Mouse (Mus musculus) cerebellum, adult 2 months (tissue): ENCODE results near the gene Tmem33. TPM values are rescaled to one million over a fixed set of nuclear protein-coding genes. Genes with fewer than 3 reads are reported as not detected.

Source experiments
- DNase-seq, 2 experiments: peaks; one replicate each; pipeline ENCODE4 v3.0.0; 2021
- H3K27ac ChIP-seq: fragments of 200-500 bp; 2 replicates; pipeline ENCODE4 v1.5.1; 2012; ENCODE audit warnings: low read length, control low read depth, inconsistent platforms; ENCODE audit not compliant: insufficient read depth
- H3K27me3 ChIP-seq: fragments of 200-500 bp; 2 replicates; pipeline ENCODE4 v1.6.1; 2012; ENCODE audit warnings: inconsistent platforms, mild to moderate bottlenecking, low read length, moderate library complexity; ENCODE audit not compliant: control insufficient read depth, insufficient read depth
- H3K4me1 ChIP-seq: fragments of 200-500 bp; 2 replicates; pipeline ENCODE4 v1.6.1; 2011; ENCODE audit warnings: low read length; ENCODE audit not compliant: control insufficient read depth, insufficient read depth
- H3K4me3 ChIP-seq: fragments of 200-500 bp; replicated peaks from 2 replicates; pipeline ENCODE3; 2011; ENCODE audit warnings: mild to moderate bottlenecking, low read depth, low read length, control low read depth; ENCODE audit not compliant: insufficient read depth
- CTCF ChIP-seq: fragments of 200-500 bp; IDR thresholded peaks from 2 replicates; pipeline ENCODE4 v1.5.1; 2011; ENCODE audit warnings: low read depth, mild to moderate bottlenecking, control low read depth, low read length, moderate library complexity, borderline replicate concordance; ENCODE audit not compliant: insufficient read depth
- POLR2A ChIP-seq: fragments of 200-500 bp; IDR thresholded peaks from 2 replicates; pipeline ENCODE4 v1.6.1; 2011; ENCODE audit warnings: low read length, control low read depth, borderline replicate concordance; ENCODE audit not compliant: insufficient read depth
- WGBS: fragments of 180-500 bp; shearing (Covaris S2); methylation state at CpG from one replicate; pipeline ENCODE4 v1.1.7; 2018; 5-methylcytosine and 5-hydroxymethylcytosine counted together
- polyA plus RNA-seq: library from polyadenylated mRNA; depleted of rRNA; stranded (reverse); fragments of >200 nt; gene quantifications from 2 replicates; pipeline ENCODE4 v1.2.3, GENCODE M21; 2012; rRNA removed

Tmem33 gene
- polyA plus RNA-seq, 1 experiment, result 61.1 TPM

DNA sequence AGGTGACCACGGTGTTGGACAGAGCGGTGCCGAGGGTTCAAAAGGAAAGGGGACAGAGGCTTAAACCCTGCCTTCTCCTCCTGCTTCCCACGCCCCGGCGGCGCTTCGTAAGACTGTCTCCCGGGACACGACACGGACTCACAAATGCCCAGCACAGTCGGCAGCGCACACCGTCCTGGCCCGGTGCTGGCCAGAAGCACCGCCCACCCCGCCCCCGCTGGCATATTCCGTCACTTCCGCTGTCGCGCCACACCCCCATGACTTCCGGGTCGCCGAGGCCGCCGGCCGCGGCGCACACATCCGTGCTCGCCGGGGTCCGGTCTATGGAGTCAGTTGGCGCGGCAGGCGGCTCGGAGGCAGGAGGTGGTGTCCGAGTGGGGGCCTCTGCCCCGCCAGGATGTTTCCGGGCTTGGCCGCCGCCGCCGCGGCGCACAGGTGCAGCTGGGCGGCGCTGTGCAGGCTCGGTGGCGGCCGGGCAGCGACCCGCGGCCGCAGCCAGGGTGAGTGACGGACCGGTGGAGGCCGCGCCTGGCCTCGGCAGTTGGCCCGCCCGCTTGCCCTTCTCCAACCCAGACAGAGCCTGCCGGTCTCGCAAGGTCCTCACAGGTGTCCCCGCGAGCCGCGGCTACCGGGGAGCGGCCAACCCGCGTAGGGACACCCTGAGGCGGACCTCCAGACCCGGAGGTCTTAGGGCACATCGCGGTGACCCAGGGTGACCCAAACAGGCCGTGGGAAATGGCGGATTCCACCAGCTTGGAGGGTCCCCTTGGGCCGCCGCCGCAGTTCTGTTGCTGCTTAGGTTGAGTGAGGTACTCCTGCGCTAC, 46.5 kb downstream of the Tmem33 start, which contains the start of gene Slc30a9:
Gene Slc30a9, plus strand, starts transcription at position 258 of the 824 bp plus-strand sequence.
- no peaks in the 10 kb centered on the region for H3K4me1 ChIP-seq
- under 1% methylated on average over 69 of the region's 83 CpGs for WGBS

DNA sequence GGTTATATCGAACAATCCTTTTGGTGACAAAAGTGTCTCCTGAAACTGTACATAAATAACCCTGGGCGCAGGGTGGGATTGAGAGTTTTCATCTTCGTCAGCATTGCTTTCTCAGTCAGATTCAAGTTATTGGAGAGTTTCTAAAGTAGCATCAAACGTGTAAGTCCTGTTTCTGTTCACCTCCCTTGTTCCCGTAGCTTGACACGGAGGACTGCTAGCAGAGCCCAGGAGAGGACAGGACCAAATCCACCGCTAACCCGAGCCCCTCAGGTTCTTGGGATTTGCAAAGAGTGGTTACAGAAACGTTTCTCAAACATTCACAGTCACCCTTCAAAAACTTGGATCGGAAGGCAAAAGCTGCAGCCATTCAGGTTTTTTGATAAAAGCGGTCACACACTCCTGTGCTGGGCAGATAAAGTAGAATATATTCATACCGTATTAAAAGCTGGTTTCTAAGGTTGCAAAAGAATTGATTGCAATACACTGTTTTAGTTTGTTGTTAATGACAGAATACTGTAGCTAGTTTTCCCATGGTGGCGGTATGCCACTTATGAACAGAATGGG, 47.4 kb downstream of the Tmem33 start:
- peak overlapping the region; percentile 92 for H3K4me3 ChIP-seq
- no peaks in the 10 kb centered on the region for H3K27me3 ChIP-seq
- 30% methylated on average over 13 of the region's 13 CpGs for WGBS
- no peak for DNase-seq
- TF ChIP-seq CTCF (no peak), POLR2A (no peak)
- no peaks in the 10 kb centered on the region for H3K4me1 ChIP-seq
- no peak overlapping the region for H3K27ac ChIP-seq

More for the DNA sequence above, 46.5 kb downstream of the Tmem33 start, which contains the start of gene Slc30a9:
- H3K4me3 ChIP-seq, result peak within 1 kb of the TSS; percentile 92
- peak within 1 kb of the TSS; percentile 83 for H3K27ac ChIP-seq
- TF ChIP-seq POLR2A, result peak; percentile 100
- no peak for TF ChIP-seq CTCF
- DNase-seq, result peak; percentile 93 to 94
- no peaks in the 10 kb centered on the region for H3K27me3 ChIP-seq

DNA sequence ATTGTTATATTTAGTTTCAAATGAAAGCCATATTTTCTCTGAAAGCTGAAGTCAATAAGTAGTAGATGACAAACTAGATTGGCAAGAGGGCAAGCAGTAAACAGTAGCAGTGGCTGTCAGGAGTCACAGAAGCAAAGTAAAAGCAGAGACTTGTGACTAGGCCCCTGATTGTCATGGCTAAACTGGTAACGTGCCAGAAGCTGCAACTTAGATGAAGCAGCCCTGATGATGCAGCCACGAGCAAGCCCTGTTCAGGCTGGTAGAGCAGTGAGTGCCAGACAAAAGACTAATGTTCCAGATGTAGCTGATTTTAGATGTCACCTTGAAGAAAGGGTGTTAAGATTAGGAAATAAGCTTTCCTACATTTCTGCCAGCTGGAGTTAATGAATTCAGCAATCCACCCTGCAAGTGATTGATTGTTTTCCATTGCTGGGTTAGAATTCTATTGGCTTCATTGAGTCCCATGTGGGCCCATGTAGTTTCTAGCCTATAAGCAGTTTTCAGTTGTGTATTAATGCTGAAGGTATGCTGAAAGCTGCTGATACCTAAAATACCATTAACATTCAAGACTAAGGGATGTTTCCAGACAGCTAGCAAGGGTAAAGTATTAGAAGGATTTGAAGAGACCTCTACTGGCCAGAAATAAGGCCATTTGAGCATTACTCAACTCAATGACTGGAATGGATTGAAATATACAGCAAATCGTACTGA, 51.6 kb downstream of the Tmem33 start:
- Histone ChIP-seq H3K27me3 (no peaks in the 10 kb centered on the region), H3K4me3 (no peak overlapping the region), H3K27ac (no peak overlapping the region), H3K4me1 (no peaks in the 10 kb centered on the region)
- TF ChIP-seq CTCF (no peak), POLR2A (no peak)
- DNase-seq, result no peak
- WGBS, result 47% methylated on average over 3 of the region's 3 CpGs

DNA sequence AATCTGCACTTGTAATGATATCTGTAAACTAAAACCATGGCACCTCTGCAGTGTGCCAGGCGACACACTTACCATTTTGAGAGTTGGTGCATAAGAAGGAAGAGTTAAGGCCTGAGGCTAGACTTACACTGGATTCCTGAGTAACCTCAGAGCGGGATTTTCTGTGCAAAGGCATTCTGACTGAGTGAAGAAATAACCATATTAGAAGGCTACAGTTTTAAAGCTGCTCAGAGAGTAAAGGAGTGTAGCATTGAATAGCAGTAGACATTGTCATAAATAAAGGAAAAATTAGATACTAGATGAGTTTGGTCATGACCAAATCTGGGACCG, 52.1 kb downstream of the Tmem33 start:
- H3K4me3 ChIP-seq, result no peak overlapping the region
- no peak for DNase-seq
- no peak for TF ChIP-seq CTCF
- TF ChIP-seq POLR2A, result no peak
- H3K4me1 ChIP-seq, result no peaks in the 10 kb centered on the region
- no peaks in the 10 kb centered on the region for H3K27me3 ChIP-seq
- 94% methylated on average over 3 of the region's 3 CpGs for WGBS
- H3K27ac ChIP-seq, result no peak overlapping the region

DNA sequence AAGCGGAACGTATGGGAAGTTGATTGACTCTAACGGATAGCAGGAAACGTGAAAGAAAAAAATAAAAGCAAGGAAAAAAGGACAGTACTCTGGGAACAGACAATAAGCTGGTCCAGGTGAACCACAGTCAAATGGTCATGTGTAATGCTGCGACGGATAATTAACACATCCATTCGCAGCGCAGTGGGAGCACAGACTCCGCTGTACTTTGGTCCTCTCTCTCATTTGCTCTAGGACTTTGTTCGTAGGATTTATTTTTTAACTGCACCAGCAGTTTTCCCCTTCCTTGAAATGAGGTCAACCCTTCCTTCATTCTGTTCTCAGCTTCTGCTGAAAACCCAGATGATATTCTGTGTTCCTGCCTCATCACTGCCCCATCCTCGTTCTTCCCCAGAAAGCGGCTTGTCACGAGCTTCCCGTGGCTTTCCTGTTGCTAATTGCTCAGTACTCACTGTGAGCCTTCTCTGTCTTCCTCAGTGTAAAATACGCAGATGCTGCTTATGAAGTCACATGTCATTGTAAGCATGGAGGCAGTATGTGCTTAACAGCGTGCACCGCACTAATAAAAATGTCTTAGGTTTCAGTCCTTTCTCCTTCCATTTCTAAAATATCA, 61.4 kb downstream of the Tmem33 start:
- no peak for TF ChIP-seq POLR2A
- TF ChIP-seq CTCF, result no peak
- 73% methylated on average over 17 of the region's 17 CpGs for WGBS
- no peak overlapping the region for H3K4me3 ChIP-seq
- no peak overlapping the region for H3K27ac ChIP-seq
- H3K4me1 ChIP-seq, result peaks cover 3% of the 10 kb centered on the region; the same call in 1 of the 2 replicates
- no peaks in the 10 kb centered on the region for H3K27me3 ChIP-seq
- no peak for DNase-seq

DNA sequence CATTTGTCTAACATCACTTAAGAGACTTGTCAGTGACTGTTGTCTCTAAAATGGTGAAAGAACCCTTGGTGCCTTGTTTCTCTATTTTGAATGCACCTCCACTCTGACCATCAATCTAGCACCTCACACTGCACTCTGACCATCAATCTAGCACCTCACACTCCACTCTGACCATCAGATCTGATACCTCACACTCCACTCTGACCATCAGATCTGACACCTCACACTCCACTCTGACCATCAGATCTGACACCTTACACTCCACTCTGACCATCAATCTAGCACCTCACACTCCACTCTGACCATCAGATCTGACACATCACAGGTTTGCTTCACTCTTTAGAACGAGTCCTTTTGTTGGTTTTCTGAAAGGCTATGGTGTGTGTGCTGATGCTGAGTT, 63.7 kb downstream of the Tmem33 start:
- no peak overlapping the region for H3K27ac ChIP-seq
- TF ChIP-seq CTCF (no peak), POLR2A (no peak)
- no peaks in the 10 kb centered on the region for H3K27me3 ChIP-seq
- WGBS, result 65% methylated on average over 1 of the region's 1 CpGs
- no peak overlapping the region for H3K4me3 ChIP-seq
- no peak for DNase-seq
- peaks cover 3% of the 10 kb centered on the region; the same call in 1 of the 2 replicates for H3K4me1 ChIP-seq

DNA sequence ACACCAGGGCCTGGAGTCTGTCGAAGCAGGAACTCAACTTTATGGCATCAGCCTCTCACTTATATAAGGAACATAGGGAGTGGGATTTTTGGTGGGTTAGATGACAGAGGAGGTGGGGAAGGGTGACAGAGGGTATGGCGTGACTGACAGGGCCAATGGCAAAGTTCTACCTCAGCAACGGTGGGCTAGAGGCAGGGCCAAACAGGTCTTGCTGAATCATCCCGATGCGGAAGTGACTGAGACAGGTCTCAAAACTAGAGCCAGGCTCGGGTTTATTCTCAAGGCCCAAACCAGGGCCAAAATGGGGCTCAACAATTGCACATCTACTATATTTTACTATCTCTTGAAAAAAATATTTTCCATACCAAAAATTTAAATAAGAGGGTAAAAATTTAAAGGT, 80.4 kb downstream of the Tmem33 start:
- WGBS, result 91% methylated on average over 6 of the region's 6 CpGs
- TF ChIP-seq CTCF (no peak), POLR2A (no peak)
- no peaks in the 10 kb centered on the region; the same call in 1 of the 2 replicates for H3K27me3 ChIP-seq

More for the DNA sequence above, 80.4 kb downstream of the Tmem33 start:
- H3K27ac ChIP-seq, result no peak overlapping the region
- no peak for DNase-seq
- no peaks in the 10 kb centered on the region for H3K4me1 ChIP-seq
- H3K4me3 ChIP-seq, result no peak overlapping the region

Other genes starting within 250 kb of the Tmem33 start
- 3.3 and 4.2 TPM in 2 replicates for gene Phox2b, start 161.3 kb upstream of the Tmem33 start, polyA plus RNA-seq
- gene Slc30a9, start 46.4 kb downstream of the Tmem33 start, polyA plus RNA-seq, result 128 and 145 TPM in 2 replicates
- gene Bend4, start 167.7 kb downstream of the Tmem33 start, polyA plus RNA-seq, result 1.6 and 2.0 TPM in 2 replicates